Mouse (Mus musculus): ENCODE measurements around the gene Tmprss11d.

GRCm38 (mm10) chr5:86414280-86414679 is 41.1 kb upstream of the Tmprss11d start:
- TF ChIP-seq POLR2A (IDR thresholded peaks at IDR 0.05; ENCODE audit: low read depth, low read length) = no peak
- no peak for TF ChIP-seq CTCF (IDR thresholded peaks at IDR 0.05; ENCODE audit: borderline replicate concordance, insufficient read depth, low read length)

All from embryonic fibroblast, embryonic 13.5 days (primary cell).